Mouse (Mus musculus): ENCODE data around the gene Kcng1. TPM values are rescaled to one million over a fixed set of nuclear protein-coding genes. Genes with fewer than 3 reads are reported as not detected.

Gene Kcng1
- total RNA-seq, 2 experiments from 2014 or later: 0.10 TPM; not detected in 1

DNA sequence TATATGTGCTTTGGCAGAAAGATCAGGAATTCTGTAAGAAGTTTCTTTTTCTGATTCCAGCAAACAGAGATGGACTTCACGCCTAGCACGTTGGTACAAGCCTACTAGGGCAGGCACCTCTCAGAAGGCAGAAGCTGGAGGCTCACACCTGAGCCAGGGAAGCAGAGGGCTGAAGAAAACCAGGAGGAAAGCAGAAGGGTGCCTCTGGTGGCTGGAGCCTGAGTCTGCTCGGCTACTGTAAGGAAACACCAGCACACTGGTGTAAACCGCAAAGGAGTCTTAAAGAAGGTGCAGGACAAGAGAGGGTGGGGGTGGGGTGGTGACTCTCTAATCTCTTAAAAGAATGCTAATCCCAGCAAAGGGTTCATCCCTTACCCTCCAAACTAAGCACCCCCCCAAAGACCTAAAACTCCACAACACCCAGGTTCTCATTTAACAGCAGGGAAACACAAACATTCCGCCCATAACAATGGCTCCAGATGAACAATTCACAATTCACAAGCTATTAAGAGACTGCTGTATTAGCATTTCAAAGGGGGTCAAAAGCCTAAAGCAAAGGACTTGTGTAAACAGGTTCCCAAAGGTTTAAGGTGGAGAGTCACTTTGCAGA, 67.6 kb downstream of the Kcng1 start:
- no peak for DNase-seq
- intact Hi-C loops (cut with DNase I): no loop called here

Other genes starting within 250 kb of the Kcng1 start
- under 1 TPM; 0.69 to 0.91 TPM for gene Pard6b, start 200.7 kb downstream of the Kcng1 start, total RNA-seq (2021)
- 10 to 100 TPM; 15.1 to 18.0 TPM for gene Adnp, start 74.6 kb downstream of the Kcng1 start, total RNA-seq (2021)
- 10 to 100 TPM in 1 of 2 experiments, 1 to 10 TPM in 1; 8.2 to 10.9 TPM for gene Gm20716, start 51.4 kb downstream of the Kcng1 start, total RNA-seq (2021)
- 10 to 100 TPM; 59.0 to 77.3 TPM for gene Dpm1, start 51.1 kb downstream of the Kcng1 start, total RNA-seq (2021)
- gene Mocs3, start 51.1 kb downstream of the Kcng1 start, total RNA-seq (2021): 1 to 10 TPM; 3.5 to 3.8 TPM

Measured in gastrocnemius, postnatal 36 days (tissue).